Mouse (Mus musculus): ENCODE data around the gene Magi1. TPM values are rescaled to one million over a fixed set of nuclear protein-coding genes. Genes with fewer than 3 reads are reported as not detected.

The Magi1 gene
- total and polyA plus RNA-seq, 3 experiments = not detected

- dilution Hi-C loops (cut with MboI; ENCODE audit: extremely low pct_ligation_motif_present, extremely low pct_unique_long_range_greater_than_20kb, low sequenced_read_pairs) = no loop called here
These were observed 191.2 kb downstream of the Magi1 start for GRCm38 (mm10) chr6:94092500-94092899.

GRCm38 (mm10) chr6:94086855-94087254, 196.9 kb downstream of the Magi1 start:
- H3K4me3 ChIP-seq (replicated peaks in 1 of 3; ENCODE audit: low read depth in 2 of 3, low read length in 2 of 3, poor library complexity in 1 of 3) = no peak overlapping the region
- in situ Hi-C loops (cut with MboI; ENCODE audit: low pct_ligation_motif_present, low pct_unique_long_range_greater_than_20kb, low sequenced_read_pairs) = no loop called here
- H3K9ac ChIP-seq (ENCODE audit: insufficient read depth, low read depth) = no peak overlapping the region
- H3K36me3 ChIP-seq (replicated peaks in 1 of 2; ENCODE audit: control insufficient read depth in 1 of 2, insufficient read depth in 1 of 2, low read length in 1 of 2) = no peaks in the 10 kb centered on the region
- dilution Hi-C loops (cut with MboI; ENCODE audit: extremely low pct_ligation_motif_present, extremely low pct_unique_long_range_greater_than_20kb, low sequenced_read_pairs) = no loop called here
- H3K27me3 ChIP-seq (replicated peaks) = no peaks in the 10 kb centered on the region
- no peak for DNase-seq (ENCODE audit: extremely low read depth)
- no peak overlapping the region for H3K4me2 ChIP-seq (ENCODE audit: insufficient read depth, low read depth, poor library complexity, severe bottlenecking)
- no peaks in the 10 kb centered on the region for H3K79me2 ChIP-seq (replicated peaks; ENCODE audit: control insufficient read depth, extremely low read depth, insufficient read depth, poor library complexity, severe bottlenecking)
- no peak overlapping the region for H3K27ac ChIP-seq (ENCODE audit: insufficient read depth, low read depth)
- TF ChIP-seq JUND (conservative IDR thresholded peaks at IDR 0.05; ENCODE audit: low read depth, low read length) (no peak), CTCF (conservative IDR thresholded peaks at IDR 0.05 in 1 of 2, IDR thresholded peaks at IDR 0.05 in 1 of 2; ENCODE audit: low read depth in 2 of 2, low read length in 2 of 2) (no peak), KAT2A (IDR thresholded peaks at IDR 0.05; ENCODE audit: insufficient replicate concordance, low read length) (no peak), NRF1 (IDR thresholded peaks at IDR 0.05; ENCODE audit: low read depth, low read length) (no peak), ELF1 (IDR thresholded peaks at IDR 0.05; ENCODE audit: low read depth, low read length) (no peak), RCOR1 (conservative IDR thresholded peaks at IDR 0.05; ENCODE audit: low read depth, low read length) (no peak)
- H3K9me3 ChIP-seq (replicated peaks; ENCODE audit: low read length) = peaks cover 70% of the 10 kb centered on the region
- no peaks in the 10 kb centered on the region for H3K4me1 ChIP-seq (ENCODE audit: control insufficient read depth in 1 of 2, insufficient read depth in 2 of 2)

More at GRCm38 (mm10) chr6:94092500-94092899, 191.2 kb downstream of the Magi1 start:
- no peak for DNase-seq (ENCODE audit: extremely low read depth)
- Histone ChIP-seq H3K4me3 (replicated peaks in 1 of 3; ENCODE audit: low read depth in 2 of 3, low read length in 2 of 3, poor library complexity in 1 of 3) (no peak overlapping the region), H3K4me2 (ENCODE audit: insufficient read depth, low read depth, poor library complexity, severe bottlenecking) (no peak overlapping the region), H3K79me2 (replicated peaks; ENCODE audit: control insufficient read depth, extremely low read depth, insufficient read depth, poor library complexity, severe bottlenecking) (no peaks in the 10 kb centered on the region), H3K36me3 (replicated peaks in 1 of 2; ENCODE audit: control insufficient read depth in 1 of 2, insufficient read depth in 1 of 2, low read length in 1 of 2) (no peaks in the 10 kb centered on the region), H3K9me3 (replicated peaks; ENCODE audit: low read length) (peaks cover 71% of the 10 kb centered on the region), H3K9ac (ENCODE audit: insufficient read depth, low read depth) (no peak overlapping the region), H3K27me3 (replicated peaks) (no peaks in the 10 kb centered on the region), H3K4me1 (ENCODE audit: control insufficient read depth in 1 of 2, insufficient read depth in 2 of 2) (no peaks in the 10 kb centered on the region), H3K27ac (ENCODE audit: insufficient read depth, low read depth) (no peak overlapping the region)
- in situ Hi-C loops (cut with MboI; ENCODE audit: low pct_ligation_motif_present, low pct_unique_long_range_greater_than_20kb, low sequenced_read_pairs) = no loop called here
- no peak for TF ChIP-seq KAT2A (IDR thresholded peaks at IDR 0.05; ENCODE audit: insufficient replicate concordance, low read length)

GRCm38 (mm10) chr6:94084752-94085151, 199.0 kb downstream of the Magi1 start:
- H3K9ac ChIP-seq (ENCODE audit: insufficient read depth, low read depth) = no peak overlapping the region
- H3K9me3 ChIP-seq (replicated peaks; ENCODE audit: low read length) = peaks cover 66% of the 10 kb centered on the region
- dilution Hi-C loops (cut with MboI; ENCODE audit: extremely low pct_ligation_motif_present, extremely low pct_unique_long_range_greater_than_20kb, low sequenced_read_pairs) = no loop called here
- no peaks in the 10 kb centered on the region for H3K79me2 ChIP-seq (replicated peaks; ENCODE audit: control insufficient read depth, extremely low read depth, insufficient read depth, poor library complexity, severe bottlenecking)
- no peak for DNase-seq (ENCODE audit: extremely low read depth)
- H3K27me3 ChIP-seq (replicated peaks) = no peaks in the 10 kb centered on the region
- TF ChIP-seq JUND (conservative IDR thresholded peaks at IDR 0.05; ENCODE audit: low read depth, low read length) = no peak
- no peak for TF ChIP-seq TBP (conservative IDR thresholded peaks at IDR 0.05; ENCODE audit: low read depth, low read length)
- no peak for TF ChIP-seq EP300 (IDR thresholded peaks at IDR 0.05; ENCODE audit: low read length)
- TF ChIP-seq USF2 (conservative IDR thresholded peaks at IDR 0.05; ENCODE audit: low read depth, low read length) = no peak
- TF ChIP-seq BHLHE40 (IDR thresholded peaks at IDR 0.05; ENCODE audit: low read depth, low read length) = no peak
- TF ChIP-seq RAD21 (IDR thresholded peaks at IDR 0.05; ENCODE audit: low read depth, low read length) = no peak
- no peak for TF ChIP-seq UBTF (IDR thresholded peaks at IDR 0.05; ENCODE audit: low read depth, low read length)
- no peak for TF ChIP-seq RCOR1 (conservative IDR thresholded peaks at IDR 0.05; ENCODE audit: low read depth, low read length)
- TF ChIP-seq NELFE (IDR thresholded peaks at IDR 0.05; ENCODE audit: low read depth, low read length) = no peak
- TF ChIP-seq HCFC1 (IDR thresholded peaks at IDR 0.05; ENCODE audit: low read depth, low read length) = no peak
- no peak for TF ChIP-seq SMC3 (IDR thresholded peaks at IDR 0.05; ENCODE audit: low read depth, low read length)
- TF ChIP-seq KAT2A (IDR thresholded peaks at IDR 0.05; ENCODE audit: insufficient replicate concordance, low read length) = no peak
- no peak overlapping the region for H3K27ac ChIP-seq (ENCODE audit: insufficient read depth, low read depth)
- H3K36me3 ChIP-seq (replicated peaks in 1 of 2; ENCODE audit: control insufficient read depth in 1 of 2, insufficient read depth in 1 of 2, low read length in 1 of 2) = no peaks in the 10 kb centered on the region
- in situ Hi-C loops (cut with MboI; ENCODE audit: low pct_ligation_motif_present, low pct_unique_long_range_greater_than_20kb, low sequenced_read_pairs) = no loop called here
- H3K4me3 ChIP-seq (replicated peaks in 1 of 3; ENCODE audit: low read depth in 2 of 3, low read length in 2 of 3, poor library complexity in 1 of 3) = no peak overlapping the region
- H3K4me1 ChIP-seq (ENCODE audit: control insufficient read depth in 1 of 2, insufficient read depth in 2 of 2) = no peaks in the 10 kb centered on the region
- H3K4me2 ChIP-seq (ENCODE audit: insufficient read depth, low read depth, poor library complexity, severe bottlenecking) = no peak overlapping the region

Measured in CH12.LX (cell line).